Mouse (Mus musculus) kidney, adult 8-10 months (tissue): ENCODE results near the gene Gtf2f1.

Source experiments
- DNase-seq, 2 experiments: peaks; one replicate each; pipeline ENCODE4 v3.0.0; 2022

Gtf2f1 gene

GRCm38 (mm10) chr17:57001228-57001627 is 9.9 kb downstream of the Gtf2f1 start:
- DNase-seq = no peak

GRCm38 (mm10) chr17:56999968-57000609 is 11.0 kb downstream of the Gtf2f1 start, which contains the start of gene Pspn:
Gene Pspn, minus strand, starts transcription at chr17:57000018.
- DNase-seq = no peak

GRCm38 (mm10) chr17:56999414-56999813 is 11.7 kb downstream of the Gtf2f1 start:
- no peak for DNase-seq

GRCm38 (mm10) chr17:56997029-56997667 is 13.9 kb downstream of the Gtf2f1 start, which contains the start of gene Alkbh7:
Gene Alkbh7, plus strand, starts transcription at chr17:56997339.
- DNase-seq = peak; percentile 99

GRCm38 (mm10) chr17:56996506-56996905 is 14.6 kb downstream of the Gtf2f1 start:
- DNase-seq = peak in 1 of 2 experiments; percentile 11

- no peak for DNase-seq
These were observed 16.0 kb downstream of the Gtf2f1 start for GRCm38 (mm10) chr17:56995046-56995445.

GRCm38 (mm10) chr17:56990966-56991365 is 20.1 kb downstream of the Gtf2f1 start:
- no peak for DNase-seq

GRCm38 (mm10) chr17:56990115-56990746 is 20.9 kb downstream of the Gtf2f1 start, which contains the start of gene Clpp:
Gene Clpp, plus strand, starts transcription at chr17:56990305.
- DNase-seq = peak; percentile 96

GRCm38 (mm10) chr17:56989467-56990114 is 21.5 kb downstream of the Gtf2f1 start:
- DNase-seq = no peak

- DNase-seq = no peak
These were observed 22.1 kb downstream of the Gtf2f1 start for GRCm38 (mm10) chr17:56988921-56989430.

- DNase-seq = no peak
These were observed 22.6 kb downstream of the Gtf2f1 start for GRCm38 (mm10) chr17:56988441-56988840.

- no peak for DNase-seq
These were observed 24.8 kb downstream of the Gtf2f1 start for GRCm38 (mm10) chr17:56986105-56986805.

- DNase-seq = no peak
These were observed 25.4 kb downstream of the Gtf2f1 start for GRCm38 (mm10) chr17:56985656-56986055.

- DNase-seq = no peak
These were observed 26.2 kb downstream of the Gtf2f1 start for GRCm38 (mm10) chr17:56984886-56985285.

GRCm38 (mm10) chr17:56982013-56982412 is 29.1 kb downstream of the Gtf2f1 start, which contains the start of gene Acer1:
Gene Acer1, minus strand, starts transcription at chr17:56982126.
- DNase-seq = no peak

GRCm38 (mm10) chr17:56981049-56981448 is 30.0 kb downstream of the Gtf2f1 start:
- DNase-seq = no peak

GRCm38 (mm10) chr17:56979524-56979923 is 31.6 kb downstream of the Gtf2f1 start:
- no peak for DNase-seq

GRCm38 (mm10) chr17:56976531-56977390 is 34.3 kb downstream of the Gtf2f1 start:
- DNase-seq = no peak

GRCm38 (mm10) chr17:56975391-56975790 is 35.7 kb downstream of the Gtf2f1 start:
- no peak for DNase-seq

GRCm38 (mm10) chr17:56974708-56975240 is 36.3 kb downstream of the Gtf2f1 start:
- no peak for DNase-seq
